Mouse (Mus musculus): Measurements from ENCODE around the gene 4931417E11Rik. TPM values are rescaled to one million over a fixed set of nuclear protein-coding genes. Genes with fewer than 3 reads are reported as not detected.

Gene 4931417E11Rik
- polyA plus RNA-seq (2015; fragmentation: Nextera tagmentation; extraction: Ambion mirVana), result not detected in 2 replicates

- Histone ChIP-seq H3K4me3 (no peak within 1 kb of the TSS), H3K4me2 (no peak within 1 kb of the TSS), H3K27me3 (no peaks in the 10 kb centered on the region), H3K36me3 (no peaks in the 10 kb centered on the region), H3K27ac (replicated peaks) (no peak within 1 kb of the TSS), H3K9ac (no peak within 1 kb of the TSS), H3K9me3 (no peaks in the 10 kb centered on the region), H3K4me1 (replicated peaks) (no peaks in the 10 kb centered on the region)
- ATAC-seq (ENCODE audit: low read depth), result no peak
- 65% methylated on average over 8 of the region's 8 CpGs for WGBS
These were observed at the start of gene 4931417E11Rik for GRCm38 (mm10) chr6:73469567-73469966. Gene 4931417E11Rik, minus strand, starts transcription at chr6:73469667.

GRCm38 (mm10) chr6:73517818-73518396, 48.4 kb upstream of the 4931417E11Rik start:
- Histone ChIP-seq H3K4me1 (replicated peaks) (no peaks in the 10 kb centered on the region), H3K36me3 (no peaks in the 10 kb centered on the region), H3K4me3 (no peak overlapping the region), H3K27me3 (no peaks in the 10 kb centered on the region), H3K27ac (replicated peaks) (no peak overlapping the region), H3K4me2 (peak overlapping the region; percentile 26; the same call in 1 of the 2 replicates), H3K9ac (no peak overlapping the region), H3K9me3 (no peaks in the 10 kb centered on the region)
- peak; percentile 63; the same call in 1 of the 2 replicates for ATAC-seq (ENCODE audit: low read depth)
- 26% methylated on average over 14 of the region's 14 CpGs for WGBS

- Histone ChIP-seq H3K9ac (no peak overlapping the region), H3K9me3 (no peaks in the 10 kb centered on the region), H3K27ac (replicated peaks) (no peak overlapping the region), H3K36me3 (no peaks in the 10 kb centered on the region), H3K4me3 (no peak overlapping the region), H3K27me3 (no peaks in the 10 kb centered on the region), H3K4me1 (replicated peaks) (no peaks in the 10 kb centered on the region), H3K4me2 (no peak overlapping the region)
- WGBS, result 26% methylated on average over 1 of the region's 1 CpGs
- ATAC-seq (ENCODE audit: low read depth), result no peak
These were observed 43.4 kb upstream of the 4931417E11Rik start for GRCm38 (mm10) chr6:73512907-73513306.

- WGBS, result 92% methylated on average over 7 of the region's 7 CpGs
- Histone ChIP-seq H3K36me3 (no peaks in the 10 kb centered on the region), H3K4me3 (no peak overlapping the region), H3K27ac (replicated peaks) (no peak overlapping the region), H3K27me3 (no peaks in the 10 kb centered on the region), H3K4me2 (no peak overlapping the region), H3K9ac (no peak overlapping the region), H3K9me3 (no peaks in the 10 kb centered on the region), H3K4me1 (replicated peaks) (peaks cover 6% of the 10 kb centered on the region)
- no peak for ATAC-seq (ENCODE audit: low read depth)
These were observed 30.2 kb upstream of the 4931417E11Rik start for GRCm38 (mm10) chr6:73499631-73500030.

GRCm38 (mm10) chr6:73497321-73497720, 27.9 kb upstream of the 4931417E11Rik start:
- no peaks in the 10 kb centered on the region for H3K9me3 ChIP-seq
- no peaks in the 10 kb centered on the region for H3K36me3 ChIP-seq
- 38% methylated on average over 2 of the region's 2 CpGs for WGBS
- no peak overlapping the region for H3K9ac ChIP-seq
- H3K4me3 ChIP-seq, result no peak overlapping the region
- ATAC-seq (ENCODE audit: low read depth), result peak; percentile 43; the same call in 1 of the 2 replicates
- H3K27ac ChIP-seq (replicated peaks), result 0 out of 2 replicates have a peak overlapping the region, but pooled peaks have one; percentile 9
- H3K4me1 ChIP-seq (replicated peaks), result peaks cover 6% of the 10 kb centered on the region
- H3K27me3 ChIP-seq, result no peaks in the 10 kb centered on the region
- H3K4me2 ChIP-seq, result no peak overlapping the region

GRCm38 (mm10) chr6:73490524-73490923, 21.1 kb upstream of the 4931417E11Rik start:
- H3K36me3 ChIP-seq, result no peaks in the 10 kb centered on the region
- H3K4me1 ChIP-seq (replicated peaks), result no peaks in the 10 kb centered on the region
- H3K4me3 ChIP-seq, result no peak overlapping the region
- H3K9ac ChIP-seq, result no peak overlapping the region
- no peaks in the 10 kb centered on the region for H3K27me3 ChIP-seq
- 91% methylated on average over 1 of the region's 1 CpGs for WGBS
- no peak overlapping the region for H3K27ac ChIP-seq (replicated peaks)
- ATAC-seq (ENCODE audit: low read depth), result no peak
- no peaks in the 10 kb centered on the region for H3K9me3 ChIP-seq
- no peak overlapping the region for H3K4me2 ChIP-seq

- Histone ChIP-seq H3K27ac (replicated peaks) (no peak overlapping the region), H3K9me3 (no peaks in the 10 kb centered on the region), H3K9ac (no peak overlapping the region), H3K36me3 (no peaks in the 10 kb centered on the region), H3K27me3 (no peaks in the 10 kb centered on the region), H3K4me1 (replicated peaks) (no peaks in the 10 kb centered on the region), H3K4me3 (no peak overlapping the region), H3K4me2 (no peak overlapping the region)
- WGBS, result 87% methylated on average over 3 of the region's 3 CpGs
- ATAC-seq (ENCODE audit: low read depth), result no peak
These were observed 16.1 kb upstream of the 4931417E11Rik start for GRCm38 (mm10) chr6:73485616-73486015.

- no peak overlapping the region for H3K4me3 ChIP-seq
- no peak overlapping the region for H3K27ac ChIP-seq (replicated peaks)
- ATAC-seq (ENCODE audit: low read depth), result no peak
- H3K4me2 ChIP-seq, result no peak overlapping the region
- no peaks in the 10 kb centered on the region for H3K36me3 ChIP-seq
- no peaks in the 10 kb centered on the region for H3K9me3 ChIP-seq
- no peaks in the 10 kb centered on the region for H3K4me1 ChIP-seq (replicated peaks)
- H3K27me3 ChIP-seq, result no peaks in the 10 kb centered on the region
- no peak overlapping the region for H3K9ac ChIP-seq
- 83% methylated on average over 3 of the region's 3 CpGs for WGBS
These were observed 3.4 kb downstream of the 4931417E11Rik start for GRCm38 (mm10) chr6:73466084-73466483.

- Histone ChIP-seq H3K27me3 (no peaks in the 10 kb centered on the region), H3K9ac (no peak overlapping the region), H3K4me2 (no peak overlapping the region), H3K4me1 (replicated peaks) (no peaks in the 10 kb centered on the region), H3K36me3 (no peaks in the 10 kb centered on the region), H3K27ac (replicated peaks) (no peak overlapping the region), H3K9me3 (no peaks in the 10 kb centered on the region), H3K4me3 (no peak overlapping the region)
- ATAC-seq (ENCODE audit: low read depth), result no peak
- WGBS, result 74% methylated on average over 5 of the region's 5 CpGs
These were observed 6.9 kb downstream of the 4931417E11Rik start for GRCm38 (mm10) chr6:73462543-73462942.

- Histone ChIP-seq H3K4me3 (no peak overlapping the region), H3K9ac (no peak overlapping the region), H3K27ac (replicated peaks) (no peak overlapping the region), H3K9me3 (no peaks in the 10 kb centered on the region), H3K36me3 (no peaks in the 10 kb centered on the region), H3K4me1 (replicated peaks) (peaks cover 2% of the 10 kb centered on the region), H3K4me2 (no peak overlapping the region), H3K27me3 (no peaks in the 10 kb centered on the region)
- ATAC-seq (ENCODE audit: low read depth), result no peak
- WGBS, result 45% methylated on average over 3 of the region's 3 CpGs
These were observed 35.6 kb downstream of the 4931417E11Rik start for GRCm38 (mm10) chr6:73433912-73434311.

GRCm38 (mm10) chr6:73428618-73429336, 40.7 kb downstream of the 4931417E11Rik start:
- ATAC-seq (ENCODE audit: low read depth), result peak; percentile 72
- Histone ChIP-seq H3K27me3 (no peaks in the 10 kb centered on the region), H3K36me3 (no peaks in the 10 kb centered on the region), H3K4me3 (no peak overlapping the region), H3K9ac (no peak overlapping the region), H3K4me2 (peak overlapping the region; percentile 37), H3K9me3 (no peaks in the 10 kb centered on the region), H3K4me1 (replicated peaks) (peaks cover 20% of the 10 kb centered on the region), H3K27ac (replicated peaks) (no peak overlapping the region)
- WGBS, result 30% methylated on average over 14 of the region's 14 CpGs

GRCm38 (mm10) chr6:73427273-73427812, 42.1 kb downstream of the 4931417E11Rik start:
- Histone ChIP-seq H3K36me3 (no peaks in the 10 kb centered on the region), H3K9ac (no peak overlapping the region), H3K27me3 (no peaks in the 10 kb centered on the region), H3K27ac (replicated peaks) (no peak overlapping the region), H3K4me3 (no peak overlapping the region), H3K4me1 (replicated peaks) (peaks cover 20% of the 10 kb centered on the region), H3K9me3 (no peaks in the 10 kb centered on the region), H3K4me2 (no peak overlapping the region)
- ATAC-seq (ENCODE audit: low read depth), result no peak
- WGBS, result 15% methylated on average over 1 of the region's 1 CpGs

Measured in neural tube, embryonic 13.5 days (tissue).